Mouse (Mus musculus) heart, postnatal 10 days (tissue): ENCODE data around the gene Hist1h2ag. TPM values are rescaled to one million over a fixed set of nuclear protein-coding genes. Genes with fewer than 3 reads are reported as not detected.
A peak's percentile ranks its signal among the peaks of the same experiment; 100 is the strongest.

Source experiments
- DNase-seq, 2 experiments: peaks; one replicate each; pipeline ENCODE4 v3.0.0; 2021
- intact Hi-C: fragments of 180-260 bp; cut with DNase I; formaldehyde crosslinking; loops from one replicate; pipeline ENCODE4 v1.15.1; 2025
- total RNA-seq, 2 experiments: library from RNA; stranded (reverse); gene quantifications; 2 replicates each; pipeline ENCODE4 v1.2.3; 2021

Gene Hist1h2ag
- total RNA-seq, 2 experiments from 2014 or later, result 142 to 176 TPM

DNA sequence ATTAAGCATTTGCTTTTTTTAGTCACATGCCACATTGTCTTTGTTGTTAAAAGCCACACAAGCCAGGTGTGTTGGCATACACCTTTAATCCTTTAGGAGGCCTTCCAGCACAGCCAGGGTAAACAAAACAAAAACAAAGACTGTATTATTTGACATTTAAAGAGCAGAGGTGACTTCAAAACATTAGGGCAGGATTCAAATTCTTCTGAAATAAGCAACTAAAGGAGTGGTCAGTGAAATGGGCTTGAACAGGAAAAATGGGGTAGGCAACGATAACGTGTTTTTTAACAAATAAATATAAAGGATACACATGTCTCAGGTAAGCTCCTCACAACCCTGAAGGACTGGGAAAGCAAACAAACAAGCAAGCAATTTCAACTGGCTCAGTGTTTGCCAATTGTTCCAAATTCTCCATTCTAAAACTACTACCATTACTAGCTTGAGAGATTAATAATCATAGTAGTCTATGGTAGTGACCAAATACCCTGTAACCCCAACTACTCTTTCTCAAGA, 2.7 kb downstream of the Hist1h2ag start:
- intact Hi-C loops, result loop anchor here (2.0 to 10.0 kb wide), 8 partner anchors 215 to 1717 kb away; partner anchors contain the start of genes Hist1h2ac, Hist1h2af, Hist1h2bb and Hist1h2bc
- no peak for DNase-seq

DNA sequence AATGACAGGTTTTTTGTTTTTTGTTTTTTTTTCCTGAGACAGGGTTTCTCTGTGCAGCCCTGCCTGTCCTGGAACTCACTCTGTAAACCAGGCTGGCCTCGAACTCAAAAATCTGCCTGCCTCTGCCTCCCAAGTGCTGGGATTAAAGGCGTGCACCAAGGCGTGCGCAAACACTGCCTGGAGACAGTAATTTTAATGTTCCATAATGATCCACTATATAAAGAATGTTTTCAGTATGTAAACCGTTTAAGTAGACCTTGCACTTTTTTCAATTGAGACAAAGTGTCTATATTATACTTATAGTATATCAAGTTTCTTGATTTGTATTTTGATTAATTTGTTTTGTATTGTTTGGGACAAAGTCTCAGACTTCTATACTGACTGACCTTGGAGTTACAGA, 3.4 kb downstream of the Hist1h2ag start:
- DNase-seq, result no peak
- intact Hi-C loops, result loop anchor here (5.0 to 10.0 kb wide), 3 partner anchors 215 to 1718 kb away; partner anchors contain the start of genes Hist1h2ac, Hist1h2bc and Hist1h4b

DNA sequence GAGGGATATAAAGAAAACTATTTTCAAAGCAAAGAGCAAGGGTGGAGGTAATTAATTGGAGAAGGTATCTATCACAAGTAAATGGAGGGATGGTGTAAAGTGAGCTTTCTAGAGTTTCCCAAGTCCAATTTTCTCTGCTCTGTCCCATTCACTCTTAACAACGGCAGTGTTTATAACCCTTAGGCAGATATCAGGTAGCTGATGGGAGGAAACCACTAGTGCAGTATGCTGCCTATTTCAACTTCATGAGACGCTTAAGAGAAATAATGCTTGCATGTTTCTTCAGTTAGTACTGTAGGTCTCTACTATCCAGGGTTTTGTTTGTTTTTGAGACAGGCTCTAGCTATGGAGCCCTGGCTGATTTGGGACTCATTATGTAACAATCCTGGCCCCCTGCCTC, 5.3 kb downstream of the Hist1h2ag start:
- intact Hi-C loops, result loop anchor here (5.0 to 10.0 kb wide), 3 partner anchors 213 to 1720 kb away; partner anchors contain the start of genes Hist1h2ac, Hist1h2bc and Hist1h4b
- no peak for DNase-seq

DNA sequence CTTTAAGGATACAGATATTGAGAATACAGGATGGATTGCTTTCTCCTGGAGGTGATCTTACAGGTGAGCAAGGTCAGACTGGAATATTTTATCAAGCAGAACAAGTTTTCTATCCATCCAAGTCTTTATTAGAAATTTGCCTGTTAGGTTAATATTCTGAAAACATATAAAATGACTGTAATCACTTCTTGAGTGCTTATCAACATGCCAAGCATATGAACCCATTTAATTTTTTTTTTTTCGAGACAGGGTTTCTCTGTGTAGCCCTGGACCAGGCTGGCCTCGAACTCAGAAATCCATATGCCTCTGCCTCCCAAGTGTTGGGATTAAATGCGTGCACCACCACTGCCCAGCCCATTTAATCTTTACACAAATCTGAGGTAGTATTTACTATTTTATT, 5.8 kb downstream of the Hist1h2ag start:
- DNase-seq, result no peak
- intact Hi-C loops, result loop anchor here (5.0 to 10.0 kb wide), 3 partner anchors 212 to 1720 kb away; partner anchors contain the start of genes Hist1h2ac, Hist1h2bc and Hist1h4b

DNA sequence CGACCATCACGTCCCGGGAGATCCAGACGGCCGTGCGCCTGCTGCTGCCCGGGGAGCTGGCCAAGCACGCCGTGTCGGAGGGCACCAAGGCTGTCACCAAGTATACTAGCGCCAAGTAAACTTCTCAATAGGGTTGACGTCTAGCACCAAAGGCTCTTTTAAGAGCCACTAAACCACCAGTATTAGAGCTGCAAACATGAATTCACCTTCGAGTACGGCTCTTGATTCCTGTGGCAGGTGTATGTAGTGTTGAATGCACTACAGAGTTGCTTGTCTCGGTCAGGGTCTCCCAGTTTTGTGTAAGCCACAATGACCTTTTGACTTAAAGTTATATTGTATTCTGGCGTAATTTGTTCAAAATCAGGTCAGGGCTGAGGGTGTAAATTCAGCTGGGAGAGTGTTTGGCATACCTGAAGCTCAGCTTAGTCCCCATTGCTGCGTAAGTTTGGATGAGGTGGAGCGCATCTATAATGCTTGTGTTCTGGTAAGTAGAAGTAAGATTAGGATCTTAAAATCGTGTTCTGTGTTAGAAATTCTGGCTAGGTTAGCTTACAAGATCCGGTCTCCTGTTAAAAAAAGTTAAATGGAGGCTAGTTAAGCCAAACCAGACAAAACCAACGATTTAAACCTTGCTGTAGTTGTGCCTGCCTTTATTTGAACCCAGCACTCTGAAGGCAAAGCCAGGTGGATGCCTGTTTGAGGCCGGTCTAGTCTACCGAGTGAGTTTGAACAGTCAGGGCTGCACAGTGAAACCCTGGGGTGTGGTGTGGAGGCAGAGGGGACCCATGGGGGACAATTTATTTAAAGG, 6.4 kb downstream of the Hist1h2ag start:
- DNase-seq, result no peak
- intact Hi-C loops, result loop anchor here (5.0 to 10.0 kb wide), 3 partner anchors 212 to 1721 kb away; partner anchors contain the start of genes Hist1h2ac, Hist1h2bc and Hist1h4b

DNA sequence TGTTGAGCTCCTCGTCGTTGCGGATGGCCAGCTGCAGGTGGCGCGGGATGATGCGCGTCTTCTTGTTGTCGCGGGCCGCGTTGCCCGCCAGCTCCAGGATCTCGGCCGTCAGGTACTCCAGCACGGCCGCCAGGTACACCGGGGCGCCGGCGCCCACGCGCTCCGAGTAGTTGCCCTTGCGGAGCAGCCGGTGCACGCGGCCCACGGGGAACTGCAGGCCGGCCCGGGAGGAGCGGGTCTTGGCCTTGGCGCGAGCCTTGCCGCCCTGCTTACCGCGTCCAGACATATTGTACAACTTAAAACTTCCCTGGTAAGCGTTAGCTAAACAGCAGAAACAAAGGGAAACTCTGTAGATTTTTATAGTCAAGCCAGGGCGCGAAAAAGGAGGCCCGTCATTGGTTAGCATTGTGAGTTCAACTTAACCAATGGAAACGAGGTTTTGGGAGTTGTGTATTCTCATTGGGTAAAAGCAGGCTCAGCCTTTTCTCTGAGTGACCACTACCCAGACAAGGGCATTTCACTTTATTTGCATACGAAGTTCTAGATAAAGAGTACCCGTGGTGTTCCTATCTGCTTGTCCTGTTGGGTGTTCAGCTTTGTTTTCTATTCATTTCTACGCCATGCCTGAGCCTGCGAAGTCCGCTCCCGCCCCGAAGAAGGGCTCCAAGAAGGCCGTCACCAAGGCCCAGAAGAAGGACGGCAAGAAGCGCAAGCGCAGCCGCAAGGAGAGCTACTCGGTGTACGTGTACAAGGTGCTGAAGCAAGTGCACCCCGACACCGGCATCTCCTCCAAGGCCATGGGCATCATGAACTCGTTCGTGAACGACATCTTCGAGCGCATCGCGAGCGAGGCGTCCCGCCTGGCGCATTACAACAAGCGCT, 7.2 kb downstream of the Hist1h2ag start, which contains the start of the genes Hist1h2ah and Hist1h2bk:
Gene Hist1h2ah (minus strand): TSS at position 302 of the 882 bp plus-strand sequence.
Gene Hist1h2bk (plus strand): TSS at position 604 of the 882 bp plus-strand sequence.
- intact Hi-C loops, result loop anchor here (5.0 to 10.0 kb wide), 3 partner anchors 211 to 1722 kb away; partner anchors contain the start of genes Hist1h2ac, Hist1h2bc and Hist1h4b

DNA sequence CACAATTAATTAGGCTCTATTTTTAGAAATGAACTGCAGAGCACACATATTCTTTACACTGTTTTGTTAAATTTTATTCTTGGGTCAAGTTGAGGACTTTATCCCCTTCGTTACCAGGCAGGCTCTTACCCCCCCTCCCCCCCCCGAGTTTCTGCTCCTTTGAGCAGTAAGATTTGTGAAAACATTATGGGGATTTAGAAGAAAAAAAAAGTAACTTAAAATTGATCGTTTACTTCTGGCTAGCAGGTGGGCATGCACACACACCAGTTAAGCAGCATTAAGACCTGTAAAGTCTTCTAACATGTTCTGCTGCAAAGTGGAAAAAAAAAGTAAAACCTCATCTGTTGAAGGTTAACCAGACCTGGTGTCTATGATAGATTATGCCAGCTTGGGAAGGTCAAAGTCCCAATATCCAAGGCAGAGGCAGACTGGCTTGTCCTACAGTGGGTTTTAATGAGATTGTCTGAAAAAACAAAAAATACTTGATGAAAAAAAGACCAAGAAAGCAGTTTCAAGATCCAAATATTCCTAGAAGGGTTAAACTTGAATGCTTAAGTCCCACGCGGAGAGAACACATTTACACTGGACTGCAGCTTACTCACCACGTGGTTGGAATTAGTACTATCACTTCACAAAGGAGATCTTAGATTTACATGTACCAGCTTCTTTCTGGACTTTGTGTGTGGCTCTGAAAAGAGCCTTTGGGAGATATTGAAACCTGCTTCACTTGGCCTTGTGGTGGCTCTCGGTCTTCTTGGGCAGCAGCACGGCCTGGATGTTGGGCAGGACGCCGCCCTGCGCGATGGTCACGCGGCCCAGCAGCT, 8.1 kb downstream of the Hist1h2ag start:
- DNase-seq, result no peak
- intact Hi-C loops, result loop anchor here (5.0 to 10.0 kb wide), 3 partner anchors 210 to 1723 kb away; partner anchors contain the start of genes Hist1h2ac, Hist1h2bc and Hist1h4b

More for the DNA sequence above, 7.2 kb downstream of the Hist1h2ag start, which contains the start of the genes Hist1h2ah and Hist1h2bk:
- peak; percentile 90 to 91 for DNase-seq

DNA sequence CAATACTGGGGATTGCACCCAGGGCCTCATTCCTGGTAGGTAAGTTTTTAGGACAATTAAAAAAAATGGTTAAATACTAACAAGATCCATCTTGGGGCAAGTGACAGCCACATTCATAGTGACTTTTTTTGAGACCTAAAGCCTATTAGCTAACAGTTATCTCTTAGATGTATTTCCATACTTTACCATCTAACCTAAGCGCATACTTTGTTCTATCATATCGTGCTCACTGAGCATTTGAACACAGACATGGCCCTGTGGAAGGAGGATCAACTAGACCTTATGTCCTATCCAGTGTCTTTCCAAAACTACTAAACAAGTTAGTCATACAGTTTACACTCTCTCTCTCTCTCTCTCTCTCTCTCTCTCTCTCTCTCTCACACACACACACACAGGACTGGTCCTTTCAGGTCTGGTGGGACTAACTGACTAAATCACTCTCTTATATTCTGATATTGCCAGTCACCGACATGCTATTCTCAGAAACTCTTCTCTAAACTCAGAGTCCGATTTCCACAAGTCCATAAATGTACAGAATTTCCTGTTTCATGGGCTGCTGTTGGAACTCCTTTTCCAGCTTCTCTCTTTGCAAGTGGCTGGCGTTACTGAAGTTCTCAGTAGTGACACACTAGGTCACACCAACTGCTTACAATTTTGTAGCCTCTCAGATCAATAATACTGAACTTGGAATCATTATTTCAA, 8.9 kb downstream of the Hist1h2ag start:
- intact Hi-C loops, result loop anchor here (10.0 kb wide), 1 partner anchor 209 kb away; no protein-coding TSS in a partner anchor
- DNase-seq, result no peak

DNA sequence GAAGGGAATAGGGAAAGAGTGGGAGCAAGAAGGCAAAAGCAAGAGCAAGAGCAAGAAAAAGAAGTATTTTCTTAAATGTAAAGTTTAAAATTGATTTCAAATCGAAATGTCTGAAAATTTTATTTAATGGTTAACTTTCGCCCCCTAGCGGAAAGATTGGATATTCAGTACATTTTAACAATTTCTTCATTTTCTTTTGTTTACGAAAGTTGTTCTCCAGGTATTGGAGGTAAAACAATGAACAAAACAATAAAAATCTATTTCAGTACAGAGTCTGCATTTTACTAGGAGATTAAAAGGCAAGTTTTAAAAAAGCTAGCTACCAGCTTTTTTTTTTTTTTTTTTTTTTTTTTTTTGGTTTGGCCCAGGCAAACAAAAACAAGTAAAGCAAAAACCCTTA, 12.3 kb downstream of the Hist1h2ag start:
- DNase-seq, result no peak
- intact Hi-C loops, result loop anchor here (10.0 kb wide), 1 partner anchor 206 kb away; no protein-coding TSS in a partner anchor

DNA sequence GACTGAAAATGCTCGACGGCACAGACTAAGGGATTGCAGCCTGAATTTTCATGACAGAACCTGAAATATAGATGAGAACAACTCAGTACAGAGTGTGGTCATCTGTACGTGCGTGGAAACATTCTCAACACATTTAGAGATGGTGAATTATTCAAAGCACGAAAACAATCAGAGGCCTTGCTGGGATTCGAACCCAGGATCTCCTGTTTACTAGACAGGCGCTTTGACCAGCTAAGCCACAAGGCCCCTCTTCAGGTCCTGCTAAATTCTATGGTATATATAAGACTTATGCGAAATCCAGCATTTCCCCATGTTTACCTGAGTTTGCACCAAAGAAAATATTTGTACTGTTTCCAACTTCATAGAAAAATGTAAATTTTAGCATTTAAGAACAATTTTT, 12.8 kb downstream of the Hist1h2ag start:
- DNase-seq, result no peak
- intact Hi-C loops, result loop anchor here (5.0 to 10.0 kb wide), 4 partner anchors 175 to 1487 kb away; no protein-coding TSS in a partner anchor

DNA sequence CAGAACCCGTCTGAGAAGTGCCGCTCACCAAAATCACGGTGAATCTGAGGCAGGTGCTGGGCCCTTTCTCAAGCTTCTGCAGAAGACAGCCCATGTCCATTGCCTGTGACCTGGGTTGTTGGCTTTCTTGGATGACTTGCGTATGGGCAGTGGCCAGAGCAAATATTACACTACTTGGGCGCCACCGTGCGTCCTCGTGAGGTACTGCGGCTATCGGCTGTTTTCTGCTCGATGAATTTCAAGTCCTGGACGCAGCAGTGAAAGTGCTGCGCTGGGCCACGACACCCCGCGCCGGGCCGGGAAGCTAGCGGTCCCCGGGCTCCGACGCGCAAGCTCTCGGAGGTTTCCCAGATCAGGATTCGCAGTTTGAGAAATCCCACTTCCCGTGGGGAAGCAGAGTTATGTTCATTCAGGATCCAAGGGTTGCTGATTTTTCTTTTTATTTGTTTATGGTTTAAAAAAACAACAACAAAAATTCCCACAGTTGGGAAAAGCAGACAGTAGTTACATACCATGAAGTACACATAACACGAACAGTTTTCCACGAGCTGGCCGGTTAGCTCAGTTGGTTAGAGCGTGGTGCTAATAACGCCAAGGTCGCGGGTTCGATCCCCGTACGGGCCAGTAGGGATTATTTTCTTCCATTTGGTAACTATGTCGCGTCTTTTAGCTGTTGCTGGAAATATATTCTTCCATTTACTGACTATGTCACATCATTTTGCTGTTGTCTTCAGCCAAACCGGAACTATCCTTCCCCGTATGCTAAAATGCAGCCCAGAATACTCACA, 13.9 kb downstream of the Hist1h2ag start:
- intact Hi-C loops, result loop anchor here (1.0 to 10.0 kb wide), 4 partner anchors 55 to 1488 kb away; no protein-coding TSS in a partner anchor
- peak; percentile 96 to 98 for DNase-seq

DNA sequence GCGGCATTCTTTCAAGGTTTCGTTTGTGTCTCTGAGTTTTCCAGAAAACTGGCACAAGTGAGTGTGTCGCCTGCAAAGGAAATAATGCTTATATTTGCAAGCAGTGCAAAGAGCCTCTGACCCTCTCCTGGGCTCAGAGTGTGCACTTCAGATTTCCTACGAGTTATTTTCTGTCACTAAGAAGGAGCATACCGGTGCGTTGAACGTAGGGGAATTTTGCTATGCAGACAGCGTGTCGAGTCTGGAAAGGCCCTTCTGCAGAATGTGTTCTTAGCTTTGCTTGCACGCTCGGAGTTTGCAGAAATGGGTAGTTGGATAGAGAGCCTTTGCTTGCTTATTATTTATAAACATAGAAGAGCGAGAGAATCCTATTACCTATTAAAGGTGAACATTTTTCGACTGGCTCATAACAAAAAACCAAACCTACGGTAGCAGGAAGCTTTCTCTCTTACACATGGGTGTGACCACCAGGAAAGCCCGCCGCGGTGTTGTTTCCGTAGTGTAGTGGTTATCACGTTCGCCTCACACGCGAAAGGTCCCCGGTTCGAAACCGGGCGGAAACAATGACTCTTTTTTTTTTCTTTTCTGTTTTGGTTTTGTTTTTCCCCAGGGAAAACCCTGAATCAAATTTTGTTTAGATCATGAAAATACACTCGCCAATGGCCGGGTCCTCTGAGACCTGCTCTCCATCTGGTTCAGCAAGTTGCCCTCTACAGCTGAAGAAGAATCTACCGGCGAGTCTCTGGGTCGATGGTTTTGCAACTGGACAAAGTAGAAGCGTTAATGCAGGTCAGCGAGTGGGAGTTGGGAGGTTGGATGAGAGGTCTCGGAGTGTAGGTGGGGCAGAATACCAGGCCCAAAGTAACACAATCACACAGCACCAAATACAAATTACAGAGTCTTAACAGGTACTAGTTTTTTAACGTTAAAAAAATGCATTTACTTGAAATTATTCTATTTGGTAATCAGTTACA, 16.4 kb downstream of the Hist1h2ag start:
- peak; percentile 89 to 93 for DNase-seq
- intact Hi-C loops, result loop anchor here (5.0 to 10.0 kb wide), 3 partner anchors 172 to 1491 kb away; no protein-coding TSS in a partner anchor

DNA sequence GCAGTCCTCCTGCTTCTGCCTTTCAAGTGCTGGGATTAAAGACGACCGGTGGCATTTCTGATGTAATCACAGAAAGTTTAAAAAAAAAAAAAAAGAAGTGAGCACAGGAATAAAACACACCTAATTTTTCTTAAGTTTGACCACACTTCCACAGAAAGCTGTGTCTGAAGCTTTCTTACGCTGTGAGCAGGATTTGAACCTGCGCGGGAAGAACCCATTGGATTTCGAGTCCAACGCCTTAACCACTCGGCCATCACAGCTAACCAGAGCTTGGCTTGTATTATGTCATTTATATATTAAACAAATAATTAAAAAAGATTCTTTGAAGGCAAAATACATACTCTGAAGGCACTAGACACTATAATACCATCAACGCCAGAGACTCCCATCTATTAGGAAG, 20.5 kb downstream of the Hist1h2ag start:
- intact Hi-C loops, result loop anchor here (5.0 to 10.0 kb wide), 3 partner anchors 167 to 1415 kb away; no protein-coding TSS in a partner anchor
- DNase-seq, result peak; percentile 90

DNA sequence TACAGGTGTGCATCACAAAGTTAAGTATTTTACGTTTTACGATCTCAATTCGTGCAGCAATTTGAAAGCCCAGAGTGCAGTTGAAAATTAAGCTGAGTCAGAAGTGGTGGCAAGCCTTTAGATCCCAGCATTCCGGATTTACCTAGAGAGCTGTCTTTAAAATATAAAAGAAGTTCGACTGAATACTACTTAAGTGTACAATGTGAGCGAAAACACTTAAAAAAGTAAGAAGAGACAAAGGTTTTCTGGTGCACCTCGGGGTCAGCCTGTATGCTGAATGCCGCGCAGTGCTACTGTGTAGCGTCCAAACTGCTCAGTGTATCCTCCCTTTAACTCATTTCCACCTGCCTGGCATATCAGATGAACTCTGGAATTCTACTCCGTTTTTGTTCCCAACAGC, 21.2 kb downstream of the Hist1h2ag start:
- intact Hi-C loops, result loop anchor here (5.0 to 10.0 kb wide), 3 partner anchors 167 to 1416 kb away; no protein-coding TSS in a partner anchor
- peak in 1 of 2 experiments; percentile 32 for DNase-seq

DNA sequence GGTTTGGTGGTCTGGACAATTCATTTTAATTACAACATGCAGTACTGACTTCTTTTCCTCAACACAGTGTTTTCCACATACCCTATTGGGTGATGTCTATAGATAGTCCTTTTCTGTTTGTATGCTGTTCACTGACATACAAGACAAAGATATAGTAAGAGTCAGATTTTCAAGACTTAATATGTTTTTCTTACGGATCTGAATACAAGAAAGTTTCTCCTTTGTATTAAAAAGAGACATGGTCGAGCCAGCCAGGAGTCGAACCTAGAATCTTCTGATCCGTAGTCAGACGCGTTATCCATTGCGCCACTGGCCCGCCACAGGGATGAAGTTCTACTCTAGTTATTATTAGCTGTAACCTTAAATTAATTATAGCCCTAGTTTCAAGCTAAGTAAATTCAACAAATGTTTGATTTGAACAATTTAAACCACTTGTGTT, 21.8 kb downstream of the Hist1h2ag start:
- peak; percentile 85 to 86 for DNase-seq
- intact Hi-C loops, result loop anchor here (5.0 to 10.0 kb wide), 3 partner anchors 166 to 1416 kb away; no protein-coding TSS in a partner anchor
